Mouse (Mus musculus) bone marrow, adult 2 months (tissue): ENCODE data around the gene N4bp2l2. TPM values are rescaled to one million over a fixed set of nuclear protein-coding genes. Genes with fewer than 3 reads are reported as not detected.
"Not testable (repeated sequence)": the region's sequence is repeated elsewhere in the genome, so short reads cannot be mapped to it uniquely, and the experiment has no call there.

Experiments
- H3K27ac ChIP-seq: fragments of 200-500 bp; 2 replicates; pipeline ENCODE4 v1.5.1; 2012; ENCODE audit warnings: low read depth, mild to moderate bottlenecking, control low read depth, inconsistent platforms, low read length; ENCODE audit not compliant: control insufficient read depth, poor library complexity, insufficient read depth
- H3K4me1 ChIP-seq: fragments of 200-500 bp; 2 replicates; pipeline ENCODE4 v1.6.1; 2011; ENCODE audit warnings: low read length; ENCODE audit not compliant: control insufficient read depth, insufficient read depth
- H3K4me3 ChIP-seq: fragments of 200-500 bp; replicated peaks from 2 replicates; pipeline ENCODE3; 2011; ENCODE audit warnings: mild to moderate bottlenecking, low read depth, low read length, control low read depth; ENCODE audit not compliant: control insufficient read depth
- CTCF ChIP-seq: fragments of 200-500 bp; IDR thresholded peaks from 2 replicates; pipeline ENCODE4 v1.5.1; 2011; ENCODE audit warnings: low read length, control low read depth; ENCODE audit not compliant: control insufficient read depth, insufficient read depth
- POLR2A ChIP-seq: fragments of 200-500 bp; IDR thresholded peaks from 2 replicates; pipeline ENCODE4 v1.6.1; 2011; ENCODE audit warnings: low read depth, mild to moderate bottlenecking, control low read depth, low read length, borderline replicate concordance; ENCODE audit not compliant: control insufficient read depth
- WGBS: fragments of 180-500 bp; shearing (Covaris S2); methylation state at CpG from one replicate; pipeline ENCODE4 v1.1.7; 2018; 5-methylcytosine and 5-hydroxymethylcytosine counted together
- polyA plus RNA-seq: library from polyadenylated mRNA; stranded (reverse); fragments of >200 nt; gene quantifications from 2 replicates; pipeline ENCODE4 v1.2.4, GENCODE M21; 2011; ENCODE audit warnings: low replicate concordance; ENCODE audit not compliant: missing spikeins, insufficient read depth, insufficient read length

The N4bp2l2 gene
- polyA plus RNA-seq, 1 experiment = 75.3 TPM

GRCm38 (mm10) chr5:150654548-150654947 lies 11.4 kb downstream of the N4bp2l2 start:
- Histone ChIP-seq H3K4me3 (no peak overlapping the region), H3K4me1 (peaks cover 2% of the 10 kb centered on the region), H3K27ac (no peak overlapping the region)
- TF ChIP-seq CTCF = no peak
- TF ChIP-seq POLR2A = no peak

GRCm38 (mm10) chr5:150652578-150652977 lies 13.4 kb downstream of the N4bp2l2 start:
- H3K4me3 ChIP-seq = no peak overlapping the region
- TF ChIP-seq POLR2A = no peak
- TF ChIP-seq CTCF = no peak
- no peaks in the 10 kb centered on the region for H3K4me1 ChIP-seq
- 80% methylated on average over 2 of the region's 2 CpGs for WGBS
- no peak overlapping the region for H3K27ac ChIP-seq

GRCm38 (mm10) chr5:150644926-150645325 lies 21.1 kb downstream of the N4bp2l2 start:
- 61% methylated on average over 4 of the region's 4 CpGs for WGBS
- Histone ChIP-seq H3K27ac (no peak overlapping the region), H3K4me3 (no peak overlapping the region), H3K4me1 (no peaks in the 10 kb centered on the region; the same call in 1 of the 2 replicates)
- TF ChIP-seq POLR2A (no peak), CTCF (no peak)

- 94% methylated on average over 4 of the region's 4 CpGs for WGBS
- not testable (repeated sequence) for H3K27ac ChIP-seq, H3K4me1 ChIP-seq, H3K4me3 ChIP-seq
Observed at GRCm38 (mm10) chr5:150643390-150643789, 22.6 kb downstream of the N4bp2l2 start.

- Histone ChIP-seq H3K27ac (no peak overlapping the region), H3K4me1 (no peaks in the 10 kb centered on the region; the same call in 1 of the 2 replicates), H3K4me3 (no peak overlapping the region)
- 56% methylated on average over 3 of the region's 3 CpGs for WGBS
- no peak for TF ChIP-seq POLR2A
- no peak for TF ChIP-seq CTCF
Observed at GRCm38 (mm10) chr5:150641440-150641839, 24.5 kb downstream of the N4bp2l2 start.

- no peaks in the 10 kb centered on the region for H3K4me1 ChIP-seq
- H3K27ac ChIP-seq = no peak overlapping the region
- H3K4me3 ChIP-seq = no peak overlapping the region
- TF ChIP-seq POLR2A = no peak
- TF ChIP-seq CTCF = no peak
- 85% methylated on average over 2 of the region's 2 CpGs for WGBS
Observed at GRCm38 (mm10) chr5:150629692-150630091, 36.3 kb downstream of the N4bp2l2 start.

- TF ChIP-seq POLR2A (no peak), CTCF (no peak)
- WGBS = 100% methylated on average over 1 of the region's 1 CpGs
- no peak overlapping the region for H3K27ac ChIP-seq
- H3K4me1 ChIP-seq = no peaks in the 10 kb centered on the region
- no peak overlapping the region for H3K4me3 ChIP-seq
Observed at GRCm38 (mm10) chr5:150629272-150629671, 36.7 kb downstream of the N4bp2l2 start.

- no peaks in the 10 kb centered on the region; the same call in 1 of the 2 replicates for H3K4me1 ChIP-seq
- H3K27ac ChIP-seq = no peak overlapping the region
- TF ChIP-seq CTCF = no peak
- no peak for TF ChIP-seq POLR2A
- no peak overlapping the region for H3K4me3 ChIP-seq
- WGBS = 76% methylated on average over 7 of the region's 7 CpGs
Observed at GRCm38 (mm10) chr5:150625528-150625927, 40.5 kb downstream of the N4bp2l2 start.

- 39% methylated on average over 1 of the region's 1 CpGs for WGBS
- TF ChIP-seq POLR2A (no peak), CTCF (no peak)
Observed at GRCm38 (mm10) chr5:150622792-150623191, 43.2 kb downstream of the N4bp2l2 start.

More at GRCm38 (mm10) chr5:150622792-150623191, 43.2 kb downstream of the N4bp2l2 start:
- Histone ChIP-seq H3K27ac (no peak overlapping the region), H3K4me1 (no peaks in the 10 kb centered on the region; the same call in 1 of the 2 replicates), H3K4me3 (no peak overlapping the region)
